Mouse (Mus musculus) CH12.LX (cell line): ENCODE results near the gene Abr. TPM values are rescaled to one million over a fixed set of nuclear protein-coding genes. Genes with fewer than 3 reads are reported as not detected.

ENCODE experiments used
- DNase-seq: peaks from one replicate; pipeline ENCODE4 v3.0.0-alpha.2; 2013; ENCODE audit errors: extremely low read depth
- H3K27ac ChIP-seq: 2 replicates; pipeline ENCODE4 v1.5.1; 2012; ENCODE audit warnings: low read depth, mild to moderate bottlenecking, control low read depth, moderate library complexity; ENCODE audit not compliant: insufficient read depth
- H3K27me3 ChIP-seq: replicated peaks from 2 replicates; pipeline ENCODE3; 2012; ENCODE audit warnings: inconsistent platforms
- H3K36me3 ChIP-seq, 2 experiments: replicated peaks in 1 of 2; 2 replicates each; pipeline versions ENCODE3 to v1.6.1; 2012; ENCODE audit warnings: inconsistent platforms in 1 of 2, low read length in 1 of 2, mild to moderate bottlenecking in 1 of 2, mixed read lengths in 1 of 2, moderate library complexity in 1 of 2; ENCODE audit not compliant: control insufficient read depth in 1 of 2, insufficient read depth in 1 of 2
- H3K4me1 ChIP-seq, 2 experiments: 2 replicates each; pipeline ENCODE4 v1.6.1; 2012; ENCODE audit warnings: inconsistent platforms in 1 of 2, moderate library complexity in 1 of 2; ENCODE audit not compliant: insufficient read depth in 2 of 2, control insufficient read depth in 1 of 2
- H3K4me2 ChIP-seq: 2 replicates; pipeline ENCODE4 v1.6.1; 2012; ENCODE audit warnings: low read depth, mild to moderate bottlenecking, control low read depth; ENCODE audit not compliant: poor library complexity, insufficient read depth, severe bottlenecking
- H3K4me3 ChIP-seq, 3 experiments: fragments of 150-350 bp in 1 of 3; sonication (generic) in 1 of 3; replicated peaks in 1 of 3; 2 replicates each; pipeline versions ENCODE3 to v1.5.1; 2011 to 2012; ENCODE audit warnings: low read depth in 2 of 3, low read length in 2 of 3, mild to moderate bottlenecking in 2 of 3, moderate library complexity in 2 of 3, control low read depth in 1 of 3, improper control_type of control experiment in 1 of 3, inconsistent platforms in 1 of 3, mixed read lengths in 1 of 3; ENCODE audit not compliant: poor library complexity in 1 of 3
- H3K79me2 ChIP-seq: replicated peaks from 2 replicates; pipeline ENCODE4 v1.6.1; 2012; ENCODE audit warnings: mild to moderate bottlenecking, moderate library complexity; ENCODE audit not compliant: control insufficient read depth, poor library complexity, insufficient read depth, severe bottlenecking; ENCODE audit errors: extremely low read depth
- H3K9ac ChIP-seq: 2 replicates; pipeline ENCODE4 v1.6.1; 2012; ENCODE audit warnings: low read depth, mild to moderate bottlenecking, control low read depth, moderate library complexity; ENCODE audit not compliant: insufficient read depth
- H3K9me3 ChIP-seq: replicated peaks from 2 replicates; pipeline ENCODE3; 2012; ENCODE audit warnings: low read length, inconsistent platforms, mixed read lengths
- BHLHE40 ChIP-seq: IDR thresholded peaks from 2 replicates; pipeline ENCODE4 v1.6.1; 2011; ENCODE audit warnings: mild to moderate bottlenecking, low read depth, low read length, improper control_type of control experiment
- CHD1 ChIP-seq: IDR thresholded peaks from 2 replicates; pipeline ENCODE4 v1.6.1; 2012; ENCODE audit warnings: low read depth, low read length, improper control_type of control experiment, inconsistent platforms
- CHD2 ChIP-seq: IDR thresholded peaks from 2 replicates; pipeline ENCODE4 v1.6.1; 2011; ENCODE audit warnings: low read length, improper control_type of control experiment
- CTCF ChIP-seq, 2 experiments: IDR thresholded peaks in 1 of 2; conservative IDR thresholded peaks in 1 of 2; 2 replicates each; pipeline ENCODE4 v1.5.1; 2011 to 2012; ENCODE audit warnings: low read depth in 2 of 2, low read length in 2 of 2, improper control_type of control experiment in 1 of 2, inconsistent platforms in 1 of 2, mild to moderate bottlenecking in 1 of 2, moderate library complexity in 1 of 2
- EP300 ChIP-seq: IDR thresholded peaks from 2 replicates; pipeline ENCODE4 v1.6.1; 2011; ENCODE audit warnings: low read length, improper control_type of control experiment
- ETS1 ChIP-seq: conservative IDR thresholded peaks from 2 replicates; pipeline ENCODE4 v1.6.1; 2012; ENCODE audit warnings: low read depth, mild to moderate bottlenecking, inconsistent platforms, low read length, improper control_type of control experiment, moderate library complexity
- GABPA ChIP-seq: IDR thresholded peaks from 2 replicates; pipeline ENCODE4 v1.6.1; 2012; ENCODE audit warnings: low read depth, low read length, improper control_type of control experiment, inconsistent platforms; ENCODE audit not compliant: insufficient replicate concordance
- HCFC1 ChIP-seq: IDR thresholded peaks from 2 replicates; pipeline ENCODE4 v1.6.1; 2012; ENCODE audit warnings: low read depth, mild to moderate bottlenecking, inconsistent platforms, low read length, improper control_type of control experiment
- IRF4 ChIP-seq: IDR thresholded peaks from 2 replicates; pipeline ENCODE4 v1.6.1; 2014; ENCODE audit warnings: low read depth, mild to moderate bottlenecking, inconsistent platforms, low read length, improper control_type of control experiment
- JUN ChIP-seq: IDR thresholded peaks from 2 replicates; pipeline ENCODE4 v1.6.1; 2011; ENCODE audit warnings: low read depth, mild to moderate bottlenecking, low read length, improper control_type of control experiment, moderate library complexity; ENCODE audit not compliant: insufficient read depth
- JUND ChIP-seq: conservative IDR thresholded peaks from 2 replicates; pipeline ENCODE4 v1.6.1; 2011; ENCODE audit warnings: low read depth, low read length, improper control_type of control experiment
- MAFK ChIP-seq: IDR thresholded peaks from 2 replicates; pipeline ENCODE4 v1.6.1; 2011; ENCODE audit warnings: low read length, improper control_type of control experiment; ENCODE audit not compliant: insufficient replicate concordance
- MAX ChIP-seq: IDR thresholded peaks from 2 replicates; pipeline ENCODE4 v1.6.1; 2011; ENCODE audit warnings: low read length, improper control_type of control experiment
- MAZ ChIP-seq: IDR thresholded peaks from 2 replicates; pipeline ENCODE4 v1.6.1; 2012; ENCODE audit warnings: low read depth, mild to moderate bottlenecking, inconsistent platforms, low read length, improper control_type of control experiment, moderate library complexity
- MEF2A ChIP-seq: IDR thresholded peaks from 2 replicates; pipeline ENCODE4 v1.6.1; 2014; ENCODE audit warnings: low read depth, mild to moderate bottlenecking, inconsistent platforms, low read length, improper control_type of control experiment, borderline replicate concordance
- MXI1 ChIP-seq: IDR thresholded peaks from 2 replicates; pipeline ENCODE4 v1.6.1; 2011; ENCODE audit warnings: mild to moderate bottlenecking, low read depth, low read length, improper control_type of control experiment
- MYC ChIP-seq: IDR thresholded peaks from 2 replicates; pipeline ENCODE4 v1.6.1; 2011; ENCODE audit warnings: low read depth, mild to moderate bottlenecking, improper control_type of control experiment, low read length
- NELFE ChIP-seq: IDR thresholded peaks from 2 replicates; pipeline ENCODE4 v1.6.1; 2011; ENCODE audit warnings: low read depth, low read length, improper control_type of control experiment
- NRF1 ChIP-seq: IDR thresholded peaks from 2 replicates; pipeline ENCODE4 v1.6.1; 2014; ENCODE audit warnings: low read depth, mild to moderate bottlenecking, inconsistent platforms, low read length, improper control_type of control experiment, moderate library complexity
- PAX5 ChIP-seq: IDR thresholded peaks from 2 replicates; pipeline ENCODE4 v1.6.1; 2012; ENCODE audit warnings: low read length, inconsistent platforms, mixed read lengths
- POLR2A ChIP-seq: IDR thresholded peaks from 2 replicates; pipeline ENCODE4 v1.6.1; 2011; ENCODE audit warnings: low read depth, mild to moderate bottlenecking, improper control_type of control experiment, low read length
- POLR2AphosphoS2 ChIP-seq: IDR thresholded peaks from 2 replicates; pipeline ENCODE4 v1.6.1; 2011; ENCODE audit warnings: low read depth, low read length, improper control_type of control experiment
- RAD21 ChIP-seq: IDR thresholded peaks from 2 replicates; pipeline ENCODE4 v1.6.1; 2011; ENCODE audit warnings: low read depth, mild to moderate bottlenecking, low read length, improper control_type of control experiment, moderate library complexity
- RCOR1 ChIP-seq: conservative IDR thresholded peaks from 2 replicates; pipeline ENCODE4 v1.6.1; 2012; ENCODE audit warnings: low read depth, mild to moderate bottlenecking, inconsistent platforms, low read length, improper control_type of control experiment
- SIN3A ChIP-seq: IDR thresholded peaks from 2 replicates; pipeline ENCODE4 v1.6.1; 2012; ENCODE audit warnings: low read length, improper control_type of control experiment, inconsistent platforms
- TCF12 ChIP-seq: IDR thresholded peaks from 2 replicates; pipeline ENCODE4 v1.6.1; 2014; ENCODE audit warnings: low read depth, mild to moderate bottlenecking, inconsistent platforms, low read length, improper control_type of control experiment
- USF1 ChIP-seq: IDR thresholded peaks from 2 replicates; pipeline ENCODE4 v1.6.1; 2014; ENCODE audit warnings: low read depth, mild to moderate bottlenecking, inconsistent platforms, low read length, improper control_type of control experiment
- USF2 ChIP-seq: conservative IDR thresholded peaks from 2 replicates; pipeline ENCODE4 v1.6.1; 2011; ENCODE audit warnings: low read depth, low read length, improper control_type of control experiment
- ZKSCAN1 ChIP-seq: IDR thresholded peaks from 2 replicates; pipeline ENCODE4 v1.6.1; 2012; ENCODE audit warnings: low read depth, inconsistent platforms, low read length, improper control_type of control experiment, borderline replicate concordance
- ZMIZ1 ChIP-seq: IDR thresholded peaks from 2 replicates; pipeline ENCODE4 v1.6.1; 2012; ENCODE audit warnings: low read depth, mild to moderate bottlenecking, inconsistent platforms, low read length, improper control_type of control experiment
- dilution Hi-C: fragments of 300-500 bp; cut with MboI; formaldehyde crosslinking; loops from 2 replicates; pipeline ENCODE4 v1.14.3; 2020; ENCODE audit warnings: low sequenced_read_pairs; ENCODE audit not compliant: extremely low pct_unique_long_range_greater_than_20kb, extremely low pct_ligation_motif_present
- in situ Hi-C: fragments of 300-500 bp; cut with MboI; formaldehyde crosslinking; loops from 3 replicates; pipeline ENCODE4 v1.14.3; 2019; ENCODE audit warnings: low sequenced_read_pairs, low pct_ligation_motif_present, low pct_unique_long_range_greater_than_20kb, mixed read lengths
- polyA plus RNA-seq: library from polyadenylated mRNA; unstranded; fragments of >175 nt; gene quantifications from 2 replicates; pipeline ENCODE4 v1.2.1, GENCODE M21; 2012; ENCODE audit warnings: low read depth; ENCODE audit not compliant: insufficient read length
- total RNA-seq, 2 experiments: library from RNA; depleted of rRNA; stranded (reverse); fragments of 300-350 nt in 1 of 2; fragments of >200 nt in 1 of 2; gene quantifications; 2 replicates each; pipeline ENCODE4 v1.2.3; 2012 to 2014

Abr gene
- total and polyA plus RNA-seq, 3 experiments, result 21.0 to 49.5 (median 37.4) TPM

DNA sequence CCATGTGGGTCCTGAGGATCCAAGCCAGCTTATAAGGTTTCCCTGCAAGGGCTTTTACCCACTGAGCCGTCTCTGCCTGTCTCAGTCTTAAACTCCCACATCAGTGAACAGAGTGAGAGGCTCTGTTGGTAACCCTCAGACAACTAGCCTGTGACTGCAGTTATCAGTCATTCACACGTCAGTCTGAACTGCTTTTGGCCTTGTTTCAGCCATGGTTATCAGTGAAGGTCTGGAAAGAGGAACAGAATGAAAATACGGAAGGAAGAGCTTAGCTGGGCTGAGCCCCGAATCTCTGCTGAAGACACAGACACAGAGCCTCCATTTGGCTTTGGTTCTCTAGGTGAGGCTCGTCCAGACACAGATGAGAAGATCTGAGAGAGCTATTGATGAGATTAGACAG, 6.5 kb upstream of the Abr start:
- H3K9ac ChIP-seq, result no peak overlapping the region
- H3K4me2 ChIP-seq, result no peak overlapping the region
- no peaks in the 10 kb centered on the region for H3K36me3 ChIP-seq
- no peak overlapping the region for H3K4me3 ChIP-seq
- H3K4me1 ChIP-seq, result no peaks in the 10 kb centered on the region
- no peaks in the 10 kb centered on the region for H3K79me2 ChIP-seq
- in situ Hi-C loops (no loop called here), dilution Hi-C loops (no loop called here)
- peaks cover 14% of the 10 kb centered on the region for H3K27me3 ChIP-seq
- DNase-seq, result no peak
- TF ChIP-seq MEF2A (no peak), MAFK (no peak), MYC (no peak), NELFE (no peak), PAX5 (no peak), EP300 (no peak), TCF12 (no peak), MAZ (no peak), JUND (no peak), CHD2 (no peak), BHLHE40 (no peak), ETS1 (no peak), HCFC1 (no peak), RCOR1 (no peak), RAD21 (no peak), MAX (no peak), USF1 (no peak), USF2 (no peak), GABPA (no peak)
- no peak overlapping the region for H3K27ac ChIP-seq
- peaks cover 4% of the 10 kb centered on the region for H3K9me3 ChIP-seq

DNA sequence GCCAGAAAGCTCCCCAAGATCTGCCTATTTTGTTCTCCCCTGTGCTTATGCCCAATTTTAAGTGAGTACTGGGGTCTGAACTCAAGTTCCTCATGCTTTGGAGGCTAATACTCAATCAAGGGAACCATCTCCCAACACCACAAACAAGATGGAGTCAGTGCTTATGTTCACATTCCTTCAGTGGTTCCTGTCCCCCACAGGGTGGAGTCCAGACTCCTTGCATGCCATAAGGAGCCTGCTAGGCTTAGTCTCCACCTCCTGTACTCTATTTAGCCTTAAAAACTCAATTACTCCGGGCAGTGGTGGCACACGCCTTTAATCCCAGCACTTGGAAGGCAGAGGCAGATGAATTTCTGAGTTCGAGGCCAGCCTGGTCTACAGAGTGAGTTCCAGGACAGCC, 2.8 kb upstream of the Abr start:
- TF ChIP-seq USF1 (no peak), GABPA (no peak), EP300 (no peak), NRF1 (no peak), CHD2 (no peak), POLR2A (no peak), MXI1 (no peak), CTCF (conservative IDR thresholded peaks at IDR 0.05 in 1 of 2, IDR thresholded peaks at IDR 0.05 in 1 of 2; ENCODE audit: low read depth in 2 of 2, low read length in 2 of 2) (no peak), SIN3A (no peak), ZKSCAN1 (no peak), MAFK (no peak), POLR2AphosphoS2 (no peak), BHLHE40 (no peak), IRF4 (no peak), JUN (no peak), RCOR1 (no peak), PAX5 (no peak), ZMIZ1 (no peak), CHD1 (no peak), MYC (no peak)
- dilution Hi-C loops, result no loop called here
- Histone ChIP-seq H3K4me2 (no peak overlapping the region), H3K27me3 (peaks cover 46% of the 10 kb centered on the region), H3K9ac (no peak overlapping the region), H3K4me3 (no peak overlapping the region), H3K79me2 (no peaks in the 10 kb centered on the region), H3K4me1 (no peaks in the 10 kb centered on the region), H3K27ac (no peak overlapping the region), H3K9me3 (peaks cover 15% of the 10 kb centered on the region), H3K36me3 (no peaks in the 10 kb centered on the region)
- in situ Hi-C loops, result no loop called here
- DNase-seq, result no peak
